Mouse (Mus musculus) C2C12 (cell line): ENCODE data around the gene Ptprn2. TPM values are rescaled to one million over a fixed set of nuclear protein-coding genes. Genes with fewer than 3 reads are reported as not detected.

ENCODE experiments used
- H3K27me3 ChIP-seq: one replicate; pipeline ENCODE4 v1.6.1; 2011; ENCODE audit not compliant: control insufficient read depth, insufficient read depth, insufficient read length
- H3K36me3 ChIP-seq: one replicate; pipeline ENCODE4 v1.6.1; 2011; ENCODE audit not compliant: control insufficient read depth, insufficient read depth
- H3K4me3 ChIP-seq: one replicate; pipeline ENCODE4 v1.5.1; 2011; ENCODE audit warnings: mild to moderate bottlenecking, control low read depth; ENCODE audit not compliant: poor library complexity, insufficient read depth, severe bottlenecking
- H3K79me2 ChIP-seq: one replicate; pipeline ENCODE4 v1.6.1; 2011; ENCODE audit not compliant: control insufficient read depth, insufficient read depth
- H3K79me3 ChIP-seq: one replicate; pipeline ENCODE4 v1.6.1; 2011; ENCODE audit warnings: low read depth, control low read depth
- H3ac ChIP-seq: one replicate; pipeline ENCODE3; 2011; ENCODE audit warnings: low read depth; ENCODE audit not compliant: control insufficient read depth, insufficient read length
- CEBPB ChIP-seq: IDR thresholded peaks from one replicate; pipeline ENCODE4 v1.6.1; 2011; ENCODE audit warnings: low read depth, mild to moderate bottlenecking, control low read depth, moderate library complexity
- CTCF ChIP-seq: IDR thresholded peaks from one replicate; pipeline ENCODE4 v1.5.1; 2011; ENCODE audit not compliant: control insufficient read depth, insufficient read depth, insufficient read length
- FOSL1 ChIP-seq: IDR thresholded peaks from one replicate; pipeline ENCODE4 v1.8.0; 2011; ENCODE audit warnings: mild to moderate bottlenecking, low read length; ENCODE audit not compliant: poor library complexity, insufficient read depth, severe bottlenecking
- MAX ChIP-seq: IDR thresholded peaks from one replicate; pipeline ENCODE4 v1.6.1; 2011; ENCODE audit warnings: mild to moderate bottlenecking, control low read depth
- MYOD1 ChIP-seq: IDR thresholded peaks from one replicate; pipeline ENCODE4 v1.6.1; 2011; ENCODE audit warnings: low read depth; ENCODE audit not compliant: control insufficient read depth, insufficient read length
- MYOG ChIP-seq: IDR thresholded peaks from one replicate; pipeline ENCODE4 v1.6.1; 2011; ENCODE audit not compliant: control insufficient read depth, insufficient read length; ENCODE audit errors: extremely low read depth
- USF1 ChIP-seq: IDR thresholded peaks from one replicate; pipeline ENCODE4 v1.6.1; 2011; ENCODE audit warnings: low read depth, mild to moderate bottlenecking, control low read depth, moderate library complexity
- microRNA-seq: library from miRNA; unstranded; fragments of <30 nt; microRNA quantifications from one replicate; pipeline ENCODE4, GENCODE M21; 2019; ENCODE audit warnings: borderline microRNAs expressed
- polyA plus RNA-seq: library from polyadenylated mRNA; unstranded; fragments of >200 nt; fragmentation: generic; extraction: Trizol; gene quantifications from one replicate; pipeline ENCODE4 v1.2.1, GENCODE M21; 2012; ENCODE audit warnings: missing spikeins

The Ptprn2 gene
- polyA plus RNA-seq, 1 experiment, result 0.41 TPM

DNA sequence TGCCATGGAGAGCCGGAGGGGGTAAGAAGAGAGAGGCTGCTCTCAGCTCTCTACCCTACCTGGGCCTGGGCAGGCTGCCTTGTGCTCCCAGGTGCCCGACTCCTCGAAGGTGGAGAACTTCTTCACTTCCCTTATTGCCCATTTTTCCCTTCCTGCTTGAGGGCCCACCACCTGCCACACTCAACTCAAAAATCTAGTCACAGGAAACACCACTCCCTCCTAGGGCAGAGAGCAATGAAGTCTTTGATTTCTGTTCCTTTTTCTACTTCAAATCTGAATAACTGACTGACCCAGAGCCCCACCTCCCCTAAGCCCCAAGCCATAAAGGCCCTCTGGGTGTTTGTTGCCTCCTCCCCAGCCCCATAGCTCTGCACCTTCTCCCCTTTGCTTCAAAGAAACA lies 832.7 kb downstream of the Ptprn2 start:
- Histone ChIP-seq H3K36me3 (no peaks in the 10 kb centered on the region), H3ac (no peak overlapping the region), H3K27me3 (no peaks in the 10 kb centered on the region), H3K79me3 (no peaks in the 10 kb centered on the region), H3K4me3 (no peak overlapping the region), H3K79me2 (no peaks in the 10 kb centered on the region)
- TF ChIP-seq CEBPB (no peak), FOSL1 (no peak), CTCF (no peak), USF1 (no peak), MYOD1 (no peak), MAX (no peak), MYOG (no peak)

DNA sequence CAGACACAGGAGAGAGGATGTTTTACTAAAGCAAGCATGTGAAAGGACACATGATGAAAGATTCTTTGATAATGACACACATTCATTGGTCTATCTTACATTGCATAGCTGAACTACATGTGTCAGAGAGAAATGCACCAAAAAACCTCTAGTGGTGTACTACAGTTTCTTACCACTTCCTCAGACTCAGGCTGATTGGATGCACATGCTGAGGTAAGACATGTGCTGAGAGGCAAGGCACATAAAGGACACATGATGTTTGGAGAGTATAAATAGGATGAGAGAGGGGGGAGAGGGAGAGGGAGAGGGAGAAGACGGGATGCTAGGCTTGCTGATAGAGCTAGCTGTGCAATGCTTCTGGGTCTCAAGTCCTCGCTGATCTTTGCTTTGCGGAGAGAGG lies 837.5 kb downstream of the Ptprn2 start:
- no peak for TF ChIP-seq MYOG
- no peaks in the 10 kb centered on the region for H3K79me2 ChIP-seq
- H3K79me3 ChIP-seq, result no peaks in the 10 kb centered on the region
- no peaks in the 10 kb centered on the region for H3K27me3 ChIP-seq
- no peak overlapping the region for H3K4me3 ChIP-seq
- H3ac ChIP-seq, result no peak overlapping the region
- no peaks in the 10 kb centered on the region for H3K36me3 ChIP-seq

Small RNAs within 50 kb of the gene (microRNA-seq; reads per million reads assigned to microRNA genes)
- 91.8 reads per million, percentile 74 among the genes with 10 or more reads in this experiment for gene Mir153

Other genes starting within 250 kb of the Ptprn2 start
- 4.4 TPM for gene Wdr60, start 222.7 kb upstream of the Ptprn2 start, polyA plus RNA-seq
- gene Gm11027, start 210.3 kb upstream of the Ptprn2 start, polyA plus RNA-seq, result not detected
- 19.3 TPM for gene Esyt2, start 204.5 kb upstream of the Ptprn2 start, polyA plus RNA-seq
- 14.3 TPM for gene Ncapg2, start 80.3 kb upstream of the Ptprn2 start, polyA plus RNA-seq